Mouse (Mus musculus) lung, postnatal 10 days (tissue): Measurements from ENCODE around the gene Rbl2.

ENCODE experiments used
- DNase-seq: peaks from one replicate; pipeline ENCODE4 v3.0.0; 2021

The Rbl2 gene

GRCm38 (mm10) chr8:91069834-91070233 is at the start of gene Rbl2:
Gene Rbl2 (plus strand): TSS chr8:91070057.
- peak; percentile 98 for DNase-seq

GRCm38 (mm10) chr8:91034417-91034816 is 35.4 kb upstream of the Rbl2 start:
- DNase-seq: no peak

GRCm38 (mm10) chr8:91036905-91037304 is 33.0 kb upstream of the Rbl2 start:
- DNase-seq: no peak

GRCm38 (mm10) chr8:91038637-91039036 is 31.2 kb upstream of the Rbl2 start:
- no peak for DNase-seq

GRCm38 (mm10) chr8:91046370-91046769 is 23.5 kb upstream of the Rbl2 start:
- DNase-seq: peak; percentile 35

- DNase-seq: peak; percentile 85
These were observed 18.8 kb upstream of the Rbl2 start for GRCm38 (mm10) chr8:91051037-91051436.

GRCm38 (mm10) chr8:91054418-91054817 is 15.4 kb upstream of the Rbl2 start:
- DNase-seq: no peak

GRCm38 (mm10) chr8:91056848-91057247 is 13.0 kb upstream of the Rbl2 start:
- DNase-seq: peak; percentile 38

- DNase-seq: no peak
These were observed 10.7 kb upstream of the Rbl2 start for GRCm38 (mm10) chr8:91059086-91059578.

GRCm38 (mm10) chr8:91059884-91060510 is 9.9 kb upstream of the Rbl2 start:
- DNase-seq: peak; percentile 65

- no peak for DNase-seq
These were observed 9.0 kb upstream of the Rbl2 start for GRCm38 (mm10) chr8:91060555-91061471.

- no peak for DNase-seq
These were observed 4.7 kb upstream of the Rbl2 start for GRCm38 (mm10) chr8:91065179-91065578.

GRCm38 (mm10) chr8:91069407-91069806 is 450 bp upstream of the Rbl2 start:
- DNase-seq: no peak

- DNase-seq: peak; percentile 89
These were observed 510 bp downstream of the Rbl2 start for GRCm38 (mm10) chr8:91070275-91070859.

- no peak for DNase-seq
These were observed 7.4 kb downstream of the Rbl2 start for GRCm38 (mm10) chr8:91077077-91077867.

- DNase-seq: no peak
These were observed 9.8 kb downstream of the Rbl2 start for GRCm38 (mm10) chr8:91079678-91080077.

- DNase-seq: no peak
These were observed 12.1 kb downstream of the Rbl2 start for GRCm38 (mm10) chr8:91081911-91082310.

GRCm38 (mm10) chr8:91082428-91082827 is 12.6 kb downstream of the Rbl2 start:
- DNase-seq: no peak

GRCm38 (mm10) chr8:91088452-91088851 is 18.6 kb downstream of the Rbl2 start:
- DNase-seq: no peak

GRCm38 (mm10) chr8:91089601-91090000 is 19.7 kb downstream of the Rbl2 start:
- no peak for DNase-seq

GRCm38 (mm10) chr8:91094135-91094534 is 24.3 kb downstream of the Rbl2 start:
- DNase-seq: no peak

- DNase-seq: no peak
These were observed 28.2 kb downstream of the Rbl2 start for GRCm38 (mm10) chr8:91098106-91098505.

GRCm38 (mm10) chr8:91106271-91106670 is 36.4 kb downstream of the Rbl2 start:
- peak; percentile 15 for DNase-seq
